Mouse (Mus musculus) small intestine, adult 2 months (tissue): ENCODE data around the gene Asb2. TPM values are rescaled to one million over a fixed set of nuclear protein-coding genes. Genes with fewer than 3 reads are reported as not detected.

Experiments
- H3K27ac ChIP-seq: fragments of 200-500 bp; 2 replicates; pipeline ENCODE4 v1.5.1; 2012; ENCODE audit warnings: low read depth, low read length, control low read depth, inconsistent platforms; ENCODE audit not compliant: insufficient read depth
- H3K27me3 ChIP-seq: fragments of 200-500 bp; 2 replicates; pipeline ENCODE4 v1.6.1; 2012; ENCODE audit warnings: mild to moderate bottlenecking, moderate library complexity, low read length, inconsistent platforms; ENCODE audit not compliant: control insufficient read depth, insufficient read depth
- H3K36me3 ChIP-seq: fragments of 200-500 bp; 2 replicates; pipeline ENCODE4 v1.6.1; 2012; ENCODE audit warnings: mild to moderate bottlenecking, low read length, control low read depth, inconsistent platforms; ENCODE audit not compliant: control insufficient read depth, insufficient read depth
- H3K4me1 ChIP-seq: fragments of 200-500 bp; 2 replicates; pipeline ENCODE4 v1.6.1; 2012; ENCODE audit warnings: low read length, inconsistent platforms, mixed read lengths; ENCODE audit not compliant: control insufficient read depth, insufficient read depth, insufficient read length
- H3K4me3 ChIP-seq: fragments of 200-500 bp; 2 replicates; pipeline ENCODE4 v1.5.1; 2012; ENCODE audit warnings: low read depth, mild to moderate bottlenecking, control low read depth, inconsistent platforms, low read length, moderate library complexity
- CTCF ChIP-seq: fragments of 200-500 bp; IDR thresholded peaks from 2 replicates; pipeline ENCODE4 v1.5.1; 2012; ENCODE audit warnings: low read depth, mild to moderate bottlenecking, control low read depth, inconsistent platforms, low read length, moderate library complexity, mixed read lengths; ENCODE audit not compliant: insufficient replicate concordance, insufficient read length; ENCODE audit errors: extremely low read depth
- POLR2A ChIP-seq: fragments of 200-500 bp; IDR thresholded peaks from 2 replicates; pipeline ENCODE4 v1.6.1; 2012; ENCODE audit warnings: low read depth, mild to moderate bottlenecking, control low read depth, inconsistent platforms, low read length, moderate library complexity
- WGBS: fragments of 180-500 bp; shearing (Covaris S2); methylation state at CpG from one replicate; pipeline ENCODE4 v1.1.7; 2018; 5-methylcytosine and 5-hydroxymethylcytosine counted together
- polyA plus RNA-seq: library from polyadenylated mRNA; depleted of rRNA; stranded (reverse); fragments of >200 nt; gene quantifications from 2 replicates; pipeline ENCODE4 v1.2.3, GENCODE M21; 2012

The Asb2 gene
- polyA plus RNA-seq, 1 experiment = 106 TPM

DNA sequence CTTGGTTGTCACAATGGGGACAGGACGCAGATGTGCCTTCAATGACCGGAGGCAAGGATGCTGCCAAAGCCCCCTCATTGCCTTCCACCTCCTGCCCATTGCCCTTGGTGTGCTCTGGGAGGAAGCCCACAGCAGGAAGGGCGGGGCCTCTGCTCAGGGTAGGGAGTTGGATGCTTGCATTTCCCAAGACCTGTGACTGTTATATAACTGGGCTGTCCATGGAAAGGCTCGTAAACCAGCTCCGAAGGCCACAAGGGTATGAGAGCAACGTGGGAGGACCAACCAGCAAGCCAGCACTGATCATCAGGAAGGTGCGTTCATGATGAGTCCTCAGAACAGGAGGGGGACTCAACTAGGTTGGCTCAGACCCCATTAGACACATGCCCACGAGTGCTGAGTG lies 5.0 kb upstream of the Asb2 start:
- 70% methylated on average over 8 of the region's 8 CpGs for WGBS
- no peak overlapping the region for H3K27ac ChIP-seq

DNA sequence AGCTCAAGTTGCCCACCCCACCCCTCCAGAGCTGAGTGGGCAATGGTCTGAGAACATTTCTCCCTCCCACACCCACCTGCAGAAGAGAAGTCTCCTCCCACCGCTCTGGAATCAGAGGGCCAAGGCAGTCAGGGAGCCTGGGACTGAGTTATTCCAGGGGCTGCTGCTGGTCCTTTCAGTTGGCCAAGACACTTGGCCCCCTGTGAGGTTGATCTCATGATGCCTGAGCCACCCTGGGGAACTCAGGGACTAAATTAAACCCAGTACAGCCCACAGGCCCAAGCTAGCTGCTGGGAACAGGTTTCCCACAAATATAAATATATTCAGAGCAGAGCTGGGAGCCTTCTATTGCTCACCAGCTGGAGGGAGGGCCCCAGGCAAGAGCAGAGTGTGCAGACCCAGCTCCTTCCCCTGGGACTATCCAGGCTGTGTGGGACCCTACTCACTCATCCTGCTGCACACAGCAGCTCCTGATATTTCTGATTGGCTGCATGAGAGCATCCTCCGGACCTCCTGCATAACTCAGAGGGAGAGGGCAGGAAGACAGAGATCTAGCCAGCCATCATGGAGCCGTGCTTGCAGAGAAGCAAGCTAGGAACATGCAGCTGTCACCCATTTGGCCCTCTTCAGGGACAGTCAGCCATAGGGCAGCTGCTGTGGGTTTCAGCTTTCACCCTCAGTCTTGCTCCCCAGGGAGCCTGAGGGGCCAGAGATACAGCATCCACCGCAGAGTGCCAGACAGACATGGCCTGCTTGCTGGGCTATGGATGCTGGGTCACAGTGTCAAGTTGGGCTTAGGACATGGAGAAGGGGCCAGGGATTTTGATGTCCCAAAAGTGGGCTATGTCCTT lies 3.4 kb upstream of the Asb2 start:
- 61% methylated on average over 4 of the region's 4 CpGs for WGBS
- Histone ChIP-seq H3K27ac (no peak overlapping the region), H3K4me3 (no peak overlapping the region), H3K4me1 (no peaks in the 10 kb centered on the region), H3K36me3 (no peaks in the 10 kb centered on the region), H3K27me3 (no peaks in the 10 kb centered on the region)
- TF ChIP-seq POLR2A (no peak), CTCF (no peak)

More for the DNA sequence above, 5.0 kb upstream of the Asb2 start:
- Histone ChIP-seq H3K27me3 (no peaks in the 10 kb centered on the region), H3K36me3 (no peaks in the 10 kb centered on the region), H3K4me1 (no peaks in the 10 kb centered on the region), H3K4me3 (no peak overlapping the region)
- TF ChIP-seq POLR2A (no peak), CTCF (no peak)

DNA sequence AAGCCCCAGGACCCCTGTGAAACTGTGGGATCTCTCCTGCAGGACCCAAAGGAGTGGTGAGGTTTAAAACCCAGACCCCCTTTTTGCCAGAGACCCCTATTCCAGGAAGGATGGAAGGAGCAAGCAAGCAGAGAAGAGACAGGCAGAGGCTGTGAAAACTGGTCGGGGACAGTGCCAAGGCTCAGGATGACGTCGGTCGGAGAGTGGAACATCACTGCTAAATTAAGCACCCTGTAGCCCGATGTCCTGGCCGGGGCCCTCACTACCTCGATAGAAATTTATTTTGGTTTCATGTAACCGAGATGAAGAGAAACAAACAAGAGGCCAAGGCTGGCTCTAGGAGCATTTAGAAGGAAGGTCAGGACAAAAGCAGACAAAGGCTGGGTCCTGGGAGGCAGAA lies 2.4 kb upstream of the Asb2 start:
- Histone ChIP-seq H3K4me1 (no peaks in the 10 kb centered on the region), H3K4me3 (no peak overlapping the region), H3K36me3 (no peaks in the 10 kb centered on the region), H3K27ac (no peak overlapping the region), H3K27me3 (no peaks in the 10 kb centered on the region)
- WGBS = 75% methylated on average over 8 of the region's 8 CpGs
- TF ChIP-seq CTCF (no peak), POLR2A (no peak)

DNA sequence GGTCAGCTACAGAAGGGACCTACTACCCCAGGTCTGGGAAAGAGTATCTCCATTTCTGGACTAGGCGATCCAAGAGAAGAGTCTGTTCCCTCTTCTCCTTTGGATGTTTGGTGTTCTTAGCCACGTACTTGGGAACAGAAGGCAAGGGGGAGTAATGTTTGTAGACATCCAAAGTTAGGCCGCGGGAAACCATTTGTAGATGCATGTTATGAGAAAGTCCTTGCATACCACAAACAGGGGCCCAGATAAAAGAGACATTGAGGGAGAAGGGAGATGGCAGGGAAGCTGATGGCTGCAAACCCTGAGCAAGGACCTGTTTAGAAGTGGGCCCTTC lies 581 bp upstream of the Asb2 start:
- no peak for TF ChIP-seq CTCF
- TF ChIP-seq POLR2A = no peak
- H3K4me1 ChIP-seq = no peaks in the 10 kb centered on the region
- no peaks in the 10 kb centered on the region for H3K36me3 ChIP-seq
- no peaks in the 10 kb centered on the region for H3K27me3 ChIP-seq
- H3K4me3 ChIP-seq = no peak overlapping the region
- 82% methylated on average over 4 of the region's 4 CpGs for WGBS
- peak overlapping the region; percentile 29 for H3K27ac ChIP-seq

DNA sequence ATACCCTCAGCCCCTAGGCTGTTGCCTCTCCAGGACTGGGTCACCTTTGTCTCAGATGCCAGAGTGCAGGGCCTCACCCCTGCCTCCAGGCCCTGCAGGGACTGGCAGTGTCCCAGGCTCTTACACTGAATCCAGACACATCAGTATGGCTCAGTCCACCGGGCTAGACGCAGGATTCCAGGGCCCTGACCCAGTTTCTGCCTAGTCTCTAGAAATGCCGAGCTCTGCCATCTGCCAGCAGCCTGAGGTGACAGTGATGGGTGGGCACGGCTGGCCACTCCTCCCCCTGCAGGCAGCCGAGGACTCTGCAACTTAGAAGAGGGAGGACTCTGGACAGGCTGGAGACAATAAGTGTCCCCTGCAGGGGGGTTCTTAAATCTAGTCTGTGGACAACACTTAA lies 2.3 kb downstream of the Asb2 start:
- no peak for TF ChIP-seq POLR2A
- no peak for TF ChIP-seq CTCF
- H3K4me3 ChIP-seq = peak overlapping the region; percentile 25; the same call in 1 of the 2 replicates
- H3K36me3 ChIP-seq = no peaks in the 10 kb centered on the region
- H3K27ac ChIP-seq = no peak overlapping the region
- no peaks in the 10 kb centered on the region for H3K4me1 ChIP-seq
- H3K27me3 ChIP-seq = no peaks in the 10 kb centered on the region
- WGBS = 16% methylated on average over 5 of the region's 5 CpGs

DNA sequence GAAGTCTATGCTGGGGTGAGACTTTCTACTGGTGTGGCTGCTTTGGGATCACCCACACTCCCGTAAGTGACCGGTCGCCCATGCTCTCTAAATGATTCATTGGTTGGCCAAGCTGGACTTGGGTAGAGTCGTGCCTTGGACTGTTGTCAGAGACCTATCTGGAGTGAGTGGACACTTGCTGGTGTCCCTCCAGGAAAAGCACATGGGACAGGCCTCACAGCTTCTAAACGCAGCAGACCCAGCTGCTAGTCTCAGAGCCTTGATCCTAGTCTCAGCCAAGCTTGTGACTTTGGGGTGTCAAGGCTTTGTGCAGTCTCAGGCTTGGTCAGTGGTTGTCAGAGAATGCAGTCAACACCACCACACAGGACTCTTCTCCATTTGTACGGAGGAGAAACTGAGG lies 3.1 kb downstream of the Asb2 start:
- H3K36me3 ChIP-seq = no peaks in the 10 kb centered on the region
- no peak overlapping the region for H3K4me3 ChIP-seq
- no peak overlapping the region for H3K27ac ChIP-seq
- H3K4me1 ChIP-seq = no peaks in the 10 kb centered on the region
- H3K27me3 ChIP-seq = no peaks in the 10 kb centered on the region
- 88% methylated on average over 6 of the region's 6 CpGs for WGBS
- TF ChIP-seq POLR2A (no peak), CTCF (no peak)

DNA sequence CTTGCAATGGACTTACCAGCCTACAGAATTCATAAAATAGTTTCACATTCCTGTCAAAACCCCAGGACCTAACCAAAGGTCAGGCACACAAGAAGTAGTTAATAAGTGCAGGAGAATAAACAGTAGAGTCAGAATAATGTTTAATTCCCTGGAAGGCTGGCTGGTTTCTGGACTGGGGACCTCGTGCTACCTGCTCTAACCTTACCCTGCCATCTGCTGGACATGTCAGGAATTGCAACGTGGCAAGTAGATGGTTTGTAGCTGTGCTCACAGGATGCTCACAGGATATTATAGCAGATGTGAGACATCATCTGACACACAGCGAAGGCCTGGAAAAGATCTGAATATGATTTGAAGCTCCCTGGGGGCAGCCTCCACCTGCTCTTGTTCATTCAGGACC lies 7.3 kb downstream of the Asb2 start:
- 3% methylated on average over 3 of the region's 3 CpGs for WGBS
- TF ChIP-seq POLR2A = no peak
- peak; percentile 89; the same call in 1 of the 2 replicates for TF ChIP-seq CTCF
- Histone ChIP-seq H3K27ac (no peak overlapping the region), H3K4me3 (no peak overlapping the region), H3K27me3 (no peaks in the 10 kb centered on the region), H3K4me1 (no peaks in the 10 kb centered on the region), H3K36me3 (no peaks in the 10 kb centered on the region)
